Mouse (Mus musculus) retina, postnatal 1 day (tissue): ENCODE data around the gene Ppp1r14b.

ENCODE experiments used
- DNase-seq: peaks from one replicate; pipeline ENCODE4 v3.0.0-alpha.2; 2012

Ppp1r14b gene

DNA sequence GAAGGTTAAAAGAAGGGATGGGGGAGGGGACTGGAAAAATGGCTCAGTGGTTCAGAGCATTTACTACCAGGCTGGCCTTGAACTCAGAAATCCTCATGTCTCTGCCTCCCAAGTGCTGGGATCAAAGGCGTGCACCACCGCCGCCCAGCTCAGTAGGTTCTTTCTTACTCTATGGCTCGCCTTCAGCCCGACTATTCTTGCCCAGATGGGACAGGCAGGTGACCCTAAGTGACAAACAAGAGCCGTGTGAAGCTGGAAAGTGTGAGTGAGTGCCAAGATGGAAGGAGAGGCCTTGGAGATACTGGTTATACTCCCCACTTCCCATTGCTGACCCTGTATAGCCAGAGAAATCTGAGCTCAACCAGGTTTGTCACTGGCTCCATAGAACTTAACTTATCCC is 31.1 kb upstream of the Ppp1r14b start:
- DNase-seq: no peak

DNA sequence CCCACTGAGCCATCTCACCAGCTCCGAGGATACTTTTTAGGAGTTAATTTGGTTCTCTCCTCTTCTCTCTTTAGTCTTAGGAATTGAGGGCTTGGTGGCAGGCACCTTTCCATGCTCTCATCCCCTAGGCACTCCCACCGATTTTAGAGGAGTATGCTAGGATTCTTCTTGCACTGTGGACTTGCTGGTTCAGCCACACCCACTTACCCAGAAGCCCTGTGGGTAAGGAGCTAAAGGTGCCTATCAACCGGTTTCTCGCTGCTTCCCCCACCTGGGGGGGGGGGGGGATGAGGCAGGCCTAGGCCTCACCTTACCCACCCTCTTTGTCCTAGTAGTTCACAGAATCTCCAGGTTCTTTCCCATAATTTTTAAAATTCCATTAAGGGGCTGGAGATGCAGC is 27.0 kb upstream of the Ppp1r14b start:
- DNase-seq: no peak

DNA sequence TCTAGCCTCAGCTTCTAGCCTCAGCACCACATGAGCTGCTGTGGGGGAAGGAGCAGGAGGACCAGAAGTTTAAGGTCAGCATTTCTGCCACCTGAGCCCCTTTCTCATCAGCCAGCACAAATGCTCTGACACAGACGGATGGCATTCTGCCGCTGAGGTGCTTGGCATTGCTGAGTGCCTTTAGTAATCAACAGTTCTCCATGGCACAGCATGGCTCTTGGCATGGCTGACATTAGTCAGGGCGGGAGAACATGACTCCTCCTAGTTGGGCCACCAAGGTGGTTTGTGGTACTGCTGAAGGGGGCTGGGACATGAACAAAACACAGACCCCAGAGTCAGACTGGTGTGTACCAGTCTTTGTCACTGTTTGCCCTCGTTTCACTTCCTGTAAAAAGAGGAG is 26.6 kb upstream of the Ppp1r14b start:
- no peak for DNase-seq

DNA sequence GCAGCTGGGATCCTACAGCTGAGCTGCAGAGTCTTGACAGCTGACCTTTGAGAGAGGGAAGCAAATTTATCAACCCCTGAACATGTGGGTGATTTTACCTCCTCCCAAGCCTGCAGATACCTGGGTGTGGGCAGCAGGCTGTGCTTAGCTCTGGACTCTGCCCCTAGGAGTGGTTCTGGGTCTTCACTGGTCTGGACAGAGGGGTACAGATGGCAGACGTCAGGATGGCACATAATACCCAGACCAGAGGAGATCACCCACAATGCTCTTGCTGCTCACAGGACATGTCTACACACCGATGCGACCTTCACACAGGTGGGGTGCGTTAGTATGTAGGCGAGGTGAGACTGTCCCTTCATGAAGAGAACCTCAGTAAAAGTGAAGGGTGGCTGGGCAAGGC is 25.2 kb upstream of the Ppp1r14b start:
- DNase-seq: no peak

DNA sequence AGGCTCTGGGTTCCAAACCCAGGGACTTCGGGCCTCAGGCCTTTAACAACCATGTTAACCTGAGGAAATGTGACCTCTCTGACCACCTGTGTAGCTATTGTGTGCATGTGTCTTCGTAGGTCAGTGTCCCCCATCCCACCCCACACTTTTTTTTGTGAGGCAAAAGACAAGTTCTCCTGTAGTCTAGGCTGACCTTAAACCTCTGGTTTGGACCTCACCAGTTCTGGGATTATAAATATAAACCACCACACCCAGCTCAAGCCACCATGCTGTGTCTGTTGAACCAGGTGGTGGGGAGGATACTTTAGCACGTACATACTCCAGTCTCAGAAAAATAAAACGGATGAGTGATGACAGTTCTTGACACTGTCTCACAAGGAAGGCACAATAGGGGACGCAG is 24.8 kb upstream of the Ppp1r14b start:
- no peak for DNase-seq

DNA sequence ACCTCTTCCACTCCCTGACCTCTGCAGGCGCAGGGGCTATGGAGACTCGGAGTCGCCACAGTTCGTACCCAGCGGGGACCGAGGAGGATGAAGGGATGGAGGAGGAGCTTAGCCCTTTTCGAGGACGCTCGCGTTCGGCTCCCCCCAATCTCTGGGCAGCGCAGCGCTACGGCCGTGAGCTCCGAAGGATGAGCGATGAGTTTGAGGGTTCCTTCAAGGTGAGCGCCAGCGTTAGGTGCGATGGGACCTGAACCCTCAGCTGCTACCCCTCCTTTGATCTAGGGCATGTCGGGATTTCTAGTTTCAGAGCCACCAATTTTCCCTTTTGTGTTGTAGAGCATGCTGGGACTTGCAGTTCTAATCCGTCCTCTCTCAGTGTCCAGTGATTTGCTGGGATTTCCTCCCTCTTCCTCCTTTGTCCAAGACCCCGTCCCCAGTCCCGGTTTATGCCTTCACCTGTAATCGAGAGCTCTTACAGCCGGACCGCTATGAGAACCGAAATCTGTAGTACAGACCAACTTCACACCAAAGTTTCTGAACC is 24.1 kb upstream of the Ppp1r14b start:
- peak; percentile 83 for DNase-seq

DNA sequence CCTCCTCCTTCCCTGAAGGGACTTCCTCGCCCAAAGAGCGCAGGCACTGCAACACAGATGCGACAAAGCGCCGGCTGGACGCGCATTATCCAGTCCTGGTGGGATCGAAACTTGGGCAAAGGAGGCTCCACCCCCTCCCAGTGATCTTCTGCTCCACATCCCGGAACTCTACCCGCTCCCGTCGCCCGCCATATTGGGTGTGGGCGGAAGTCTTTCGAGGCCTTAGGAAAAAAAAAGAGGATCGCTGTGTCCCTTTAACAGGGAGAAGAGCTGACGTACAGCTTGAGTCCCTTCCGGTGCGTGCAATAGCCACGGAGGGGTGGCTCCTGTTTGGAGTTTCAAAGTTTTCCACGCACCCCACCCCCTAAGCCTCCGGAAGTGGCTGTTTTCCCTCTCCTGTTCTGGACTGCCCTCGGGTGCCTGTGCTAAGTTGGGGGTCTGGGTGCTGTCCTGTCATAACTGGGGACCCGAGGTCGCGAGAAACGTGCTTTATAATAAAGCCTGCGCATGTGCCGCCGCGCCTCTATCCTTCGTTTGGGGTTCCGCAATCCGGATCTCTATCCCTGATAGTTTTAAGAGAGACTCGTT is 23.3 kb upstream of the Ppp1r14b start:
- peak; percentile 97 for DNase-seq

DNA sequence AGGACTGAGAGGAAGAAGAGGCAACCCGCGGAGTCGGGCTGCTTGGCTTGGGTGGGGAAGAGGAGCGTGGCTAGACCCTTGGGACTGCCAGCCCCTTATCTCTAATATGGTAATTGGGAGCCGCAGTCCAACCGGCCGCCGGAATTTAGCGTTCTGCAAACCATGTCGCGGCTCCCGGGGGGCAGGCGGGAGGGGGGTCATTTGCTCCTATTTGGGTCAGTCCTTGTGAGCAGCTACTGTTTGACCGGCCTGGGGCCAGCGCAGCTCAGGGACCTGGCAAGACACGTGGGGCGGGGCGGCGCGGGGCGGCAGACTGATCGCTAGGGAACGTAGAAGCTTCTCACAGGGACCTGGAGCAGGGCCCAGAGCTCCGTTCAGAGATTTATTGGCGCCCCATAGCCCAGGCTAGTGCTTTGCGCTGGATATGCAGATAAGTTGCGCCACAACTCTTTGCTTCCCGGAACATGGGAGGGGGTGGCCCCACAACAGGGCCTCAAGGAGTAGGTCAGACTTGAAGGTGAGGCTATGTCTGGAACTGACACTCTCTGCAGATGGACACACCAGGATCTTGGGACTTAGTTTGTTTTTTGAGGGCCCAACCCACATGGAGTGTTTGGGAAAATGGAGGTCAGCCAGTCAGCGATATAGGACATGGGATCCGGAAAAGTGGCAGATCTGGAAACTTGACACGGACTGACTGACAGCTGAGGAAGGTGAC is 22.6 kb upstream of the Ppp1r14b start:
- DNase-seq: peak; percentile 80

DNA sequence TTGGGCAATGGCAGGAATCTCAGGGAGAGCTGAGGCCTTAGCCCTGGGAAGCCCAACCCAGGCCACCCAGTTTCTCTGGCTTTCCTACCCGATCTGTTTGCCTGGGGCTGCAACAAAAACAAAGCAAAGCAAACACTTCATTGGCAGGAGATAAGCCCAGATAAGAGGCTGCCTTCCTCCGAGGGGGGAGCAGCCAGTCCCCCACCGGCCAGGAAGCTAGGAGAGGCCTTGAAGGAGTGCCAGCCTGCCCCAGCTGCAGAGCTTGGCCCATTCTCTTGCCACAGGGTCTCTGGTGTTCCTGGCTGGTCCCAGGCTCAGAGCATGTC is 22.1 kb upstream of the Ppp1r14b start:
- DNase-seq: no peak

DNA sequence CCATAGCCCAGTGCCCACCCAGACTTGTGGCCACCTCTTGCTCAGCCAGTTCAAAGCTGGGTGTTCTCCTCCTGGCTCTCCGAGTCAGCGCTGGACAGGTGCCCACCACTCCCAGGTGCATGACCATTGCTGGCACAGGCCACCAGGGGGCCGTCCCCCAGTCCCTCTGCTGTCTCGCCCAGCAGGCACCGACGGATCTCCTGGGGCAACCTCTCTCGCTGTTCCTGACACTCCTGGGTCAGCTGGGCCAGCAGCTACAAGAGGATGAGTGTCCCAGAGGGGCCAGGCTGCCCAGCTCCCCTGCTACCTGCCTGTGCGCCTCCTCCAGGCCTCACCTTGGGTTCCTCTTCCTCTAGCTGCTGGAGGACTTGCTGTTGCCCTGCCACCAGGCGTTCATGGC is 20.7 kb upstream of the Ppp1r14b start:
- DNase-seq: peak; percentile 42

DNA sequence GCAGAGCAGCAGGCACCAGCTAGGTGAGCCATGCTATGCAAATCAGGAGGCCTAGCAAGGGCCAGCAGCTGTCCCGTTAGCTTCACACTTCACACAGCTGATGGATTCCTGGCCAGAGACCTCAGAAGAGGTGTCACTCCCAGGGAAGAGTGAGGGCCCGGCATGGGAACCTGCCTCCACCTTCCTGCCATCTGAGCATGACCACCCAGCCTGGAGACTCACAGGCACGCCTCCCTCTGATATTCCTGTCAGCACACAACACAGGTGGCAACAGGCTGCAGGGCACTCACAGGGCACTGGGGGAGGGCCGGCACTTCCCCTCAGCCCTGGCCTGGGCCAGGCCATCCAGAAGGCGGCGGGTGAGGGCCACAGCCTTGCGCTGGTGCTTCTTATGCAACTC is 19.3 kb upstream of the Ppp1r14b start:
- DNase-seq: no peak

DNA sequence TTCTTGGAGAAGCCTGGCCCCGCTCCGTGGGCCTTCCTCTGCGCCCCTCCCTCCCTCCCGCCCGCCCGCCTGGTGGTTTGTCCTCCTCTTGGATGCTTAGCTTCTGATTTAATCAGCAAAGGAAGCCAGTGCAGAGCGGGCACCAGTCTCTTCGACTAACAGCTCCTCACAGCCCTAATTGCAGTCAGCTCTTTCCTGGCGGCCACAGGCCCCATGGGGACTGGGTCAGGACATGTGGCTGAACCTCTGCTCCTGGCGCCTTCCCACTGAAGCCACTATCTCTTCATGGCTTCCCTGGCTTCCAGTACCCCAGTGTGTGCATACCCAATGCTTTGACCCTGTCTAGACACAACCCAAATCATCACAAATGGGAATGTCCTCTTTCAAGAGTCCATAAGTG is 18.3 kb upstream of the Ppp1r14b start:
- no peak for DNase-seq

DNA sequence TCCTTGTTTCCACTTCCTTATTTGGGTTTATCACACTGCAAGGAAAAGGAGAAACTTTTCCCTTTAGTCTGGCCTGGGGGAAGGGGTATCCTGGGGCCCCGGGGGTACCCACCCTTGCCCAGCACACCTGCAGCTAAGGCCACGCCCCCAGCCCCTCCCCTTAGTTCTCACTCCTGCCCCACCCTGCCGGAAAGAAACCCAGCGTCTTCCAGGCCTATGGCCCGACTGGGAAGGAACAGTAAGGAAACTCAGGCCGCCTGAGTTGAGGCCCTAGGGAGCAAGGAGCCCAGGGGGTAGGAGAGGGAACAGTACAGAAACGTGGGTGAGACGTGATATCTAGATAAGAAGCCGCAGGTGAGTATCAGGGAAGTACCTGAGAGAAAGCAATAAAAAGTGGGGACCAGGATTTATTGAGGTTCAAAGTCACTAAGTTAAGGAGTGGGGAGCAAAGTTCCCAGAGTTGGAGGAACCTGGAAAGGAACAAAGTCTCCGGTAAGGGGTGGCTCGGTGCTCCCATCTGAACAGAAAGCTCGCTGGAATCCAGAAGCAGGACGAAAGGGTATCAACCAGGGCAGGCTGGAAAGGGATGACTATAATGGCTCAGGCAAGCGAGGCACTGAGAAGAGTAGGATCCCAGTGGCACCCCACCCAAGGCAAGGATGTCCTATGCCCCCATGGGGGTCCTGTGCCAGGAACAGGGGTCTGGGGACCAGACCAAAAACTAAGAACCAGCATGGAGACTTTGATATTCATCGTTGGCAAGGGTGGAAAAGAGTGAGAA is 6.1 kb upstream of the Ppp1r14b start:
- no peak for DNase-seq

DNA sequence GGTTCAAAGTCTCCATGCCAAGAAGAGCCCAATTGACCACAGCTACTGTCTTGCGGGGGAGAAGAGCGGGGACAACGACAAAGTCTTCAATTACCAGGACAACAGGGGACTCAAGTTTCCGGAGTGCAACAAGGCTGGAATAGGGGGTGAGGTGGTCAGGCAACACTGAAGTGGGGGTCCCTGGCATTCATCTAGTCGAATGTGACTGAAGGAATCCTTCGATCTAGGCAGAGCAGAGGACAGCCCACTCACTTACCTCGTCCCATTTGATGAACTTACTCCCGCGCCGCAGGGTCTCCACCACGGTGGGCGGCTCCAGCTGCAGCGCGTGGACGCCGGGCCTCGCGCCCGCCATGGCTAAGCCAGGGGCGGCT is 5.5 kb upstream of the Ppp1r14b start:
- DNase-seq: no peak

DNA sequence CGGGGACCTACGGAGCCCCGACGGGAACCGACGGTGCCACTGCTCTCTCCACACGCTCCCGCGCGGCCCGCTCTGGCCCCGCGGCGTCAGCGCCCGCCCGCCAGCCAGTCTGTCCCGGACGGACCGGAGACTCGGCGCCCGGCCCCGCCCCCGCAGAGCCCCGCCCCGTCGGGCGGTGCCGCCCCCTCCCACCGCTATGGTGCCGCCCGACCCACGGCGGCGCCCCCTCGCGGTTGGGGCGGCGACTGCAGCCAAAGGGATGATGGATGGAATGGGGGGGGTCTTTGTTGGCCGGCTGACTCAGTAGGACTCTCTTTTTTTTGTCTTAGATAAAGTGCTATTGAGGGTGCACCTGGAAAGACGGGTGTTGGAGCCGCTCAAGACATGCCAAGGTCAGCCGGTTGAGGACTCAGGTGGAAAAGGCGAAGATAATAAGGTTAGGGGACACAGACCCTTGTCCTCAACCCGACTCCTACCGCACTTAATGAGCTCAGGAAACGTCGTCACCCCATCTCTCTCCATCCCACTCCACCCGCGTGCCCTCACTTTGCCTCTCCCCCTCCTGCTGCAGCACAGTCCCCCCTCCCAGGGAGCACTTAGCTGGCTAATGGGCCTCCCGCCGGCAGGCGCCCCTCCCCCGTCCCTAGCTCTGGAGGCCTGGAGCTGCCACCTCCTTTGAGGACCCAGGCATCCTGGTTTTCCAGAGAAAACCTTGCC is 4.9 kb upstream of the Ppp1r14b start:
- peak; percentile 78 for DNase-seq

DNA sequence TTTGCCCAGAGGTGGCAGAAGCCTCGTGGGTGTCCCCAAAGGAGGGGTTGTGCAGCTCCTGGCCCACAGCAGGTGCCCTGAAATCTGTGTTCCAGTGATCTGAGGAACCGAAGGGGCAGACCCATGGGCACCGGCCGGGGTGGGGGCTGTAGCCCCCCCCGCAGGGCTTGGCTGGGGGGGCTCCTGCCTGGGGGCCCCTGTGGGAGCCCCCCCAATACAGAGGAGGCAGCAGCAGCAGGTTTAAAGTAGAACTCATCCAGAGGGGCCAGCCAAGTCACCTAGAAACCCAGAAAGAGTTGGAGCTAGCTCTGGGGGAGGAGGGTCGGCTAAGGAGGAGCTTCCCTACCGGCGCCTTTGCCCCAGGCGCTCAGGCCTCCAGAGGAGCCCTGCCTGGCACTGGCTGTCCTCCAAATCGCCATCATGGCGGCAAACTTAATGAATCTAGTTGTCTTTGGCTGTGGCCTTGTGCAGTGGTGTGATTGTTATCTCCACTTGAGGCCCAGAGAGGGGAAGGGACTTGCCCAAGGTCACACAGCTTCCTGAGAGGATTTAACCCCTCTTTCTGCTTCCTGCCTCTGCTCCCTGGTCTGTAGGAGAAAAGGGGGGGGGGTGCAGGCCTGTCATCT is 4.2 kb upstream of the Ppp1r14b start:
- DNase-seq: peak; percentile 48

DNA sequence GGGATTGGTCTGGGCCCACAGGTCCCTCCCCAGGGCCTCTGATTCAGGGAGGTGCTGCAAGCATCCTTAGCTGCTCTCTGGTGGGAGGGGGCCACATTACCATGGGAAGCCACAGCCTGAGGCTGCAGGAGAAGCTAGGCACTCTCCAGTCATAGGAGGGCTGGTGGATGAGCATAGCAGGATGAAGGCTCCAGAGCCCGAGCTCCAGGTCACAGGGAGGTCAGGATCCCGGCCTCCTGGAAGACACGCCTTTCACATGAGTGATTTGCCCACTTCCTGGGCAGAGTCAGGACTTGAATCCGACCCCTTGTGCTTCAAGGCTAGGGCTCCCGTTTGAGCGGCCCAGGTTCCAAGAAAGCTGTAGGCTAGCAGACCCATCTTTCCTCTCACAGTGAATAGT is 3.1 kb upstream of the Ppp1r14b start:
- DNase-seq: no peak

DNA sequence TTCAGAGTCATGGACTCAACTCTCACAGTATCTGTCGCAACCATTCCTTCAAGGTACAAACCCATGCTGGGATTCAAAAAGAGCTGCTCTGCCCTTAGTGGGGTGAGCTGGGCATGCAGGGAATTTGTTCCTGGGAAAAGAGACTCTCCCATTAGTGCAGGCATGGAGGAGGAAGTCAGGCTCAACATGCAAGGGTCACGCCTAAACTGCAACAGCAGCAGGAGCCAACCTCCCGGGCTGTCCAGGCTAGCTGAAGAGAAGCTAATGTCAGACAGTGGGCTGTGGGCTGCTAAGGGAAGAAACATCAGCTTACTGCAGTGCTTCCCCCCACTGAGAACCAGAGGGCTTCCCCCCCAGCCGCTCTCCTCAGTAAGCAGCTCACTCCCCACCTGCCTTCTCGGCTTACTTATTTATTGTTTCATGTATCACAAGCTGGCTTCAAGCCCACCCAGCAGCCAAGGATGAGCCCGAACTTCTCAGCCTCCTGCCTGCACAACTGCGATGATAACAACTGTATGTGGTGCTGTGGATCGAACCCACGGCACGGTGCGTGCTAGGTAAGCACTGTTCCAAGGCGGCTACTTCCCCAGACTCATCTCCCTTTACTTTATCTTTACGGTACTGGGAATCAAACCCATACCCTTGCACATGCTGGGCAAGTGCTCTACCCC is 2.4 kb upstream of the Ppp1r14b start:
- no peak for DNase-seq

DNA sequence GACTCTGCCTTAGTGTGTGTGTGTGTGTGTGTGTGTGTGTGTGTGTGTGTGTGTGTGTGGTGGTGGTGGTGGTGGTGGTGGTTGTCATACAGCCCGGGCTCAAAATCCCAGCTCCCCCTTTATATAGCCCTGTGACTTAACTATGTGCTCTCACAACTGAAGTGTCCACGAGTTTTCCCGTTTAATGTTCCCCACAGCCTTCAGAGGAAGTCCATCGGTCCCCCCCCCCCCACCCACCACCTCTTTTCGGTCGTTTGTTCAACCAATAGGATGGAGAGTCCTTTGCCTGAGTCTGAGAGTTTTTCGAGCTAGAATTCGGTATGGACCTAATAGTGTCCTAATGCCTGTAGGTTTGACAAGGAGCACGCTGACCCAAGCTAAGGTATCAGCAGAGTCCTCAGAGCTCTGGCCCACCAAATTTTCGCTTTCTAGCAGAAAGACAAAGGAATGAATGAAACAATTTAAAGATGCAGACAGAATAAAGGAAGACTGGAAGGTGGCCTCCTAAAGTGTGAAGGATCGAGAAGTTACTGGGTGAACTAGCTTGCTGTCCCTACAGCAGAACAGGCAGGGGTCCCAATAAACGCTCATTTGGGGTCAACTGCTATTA is 1.1 kb upstream of the Ppp1r14b start:
- no peak for DNase-seq

DNA sequence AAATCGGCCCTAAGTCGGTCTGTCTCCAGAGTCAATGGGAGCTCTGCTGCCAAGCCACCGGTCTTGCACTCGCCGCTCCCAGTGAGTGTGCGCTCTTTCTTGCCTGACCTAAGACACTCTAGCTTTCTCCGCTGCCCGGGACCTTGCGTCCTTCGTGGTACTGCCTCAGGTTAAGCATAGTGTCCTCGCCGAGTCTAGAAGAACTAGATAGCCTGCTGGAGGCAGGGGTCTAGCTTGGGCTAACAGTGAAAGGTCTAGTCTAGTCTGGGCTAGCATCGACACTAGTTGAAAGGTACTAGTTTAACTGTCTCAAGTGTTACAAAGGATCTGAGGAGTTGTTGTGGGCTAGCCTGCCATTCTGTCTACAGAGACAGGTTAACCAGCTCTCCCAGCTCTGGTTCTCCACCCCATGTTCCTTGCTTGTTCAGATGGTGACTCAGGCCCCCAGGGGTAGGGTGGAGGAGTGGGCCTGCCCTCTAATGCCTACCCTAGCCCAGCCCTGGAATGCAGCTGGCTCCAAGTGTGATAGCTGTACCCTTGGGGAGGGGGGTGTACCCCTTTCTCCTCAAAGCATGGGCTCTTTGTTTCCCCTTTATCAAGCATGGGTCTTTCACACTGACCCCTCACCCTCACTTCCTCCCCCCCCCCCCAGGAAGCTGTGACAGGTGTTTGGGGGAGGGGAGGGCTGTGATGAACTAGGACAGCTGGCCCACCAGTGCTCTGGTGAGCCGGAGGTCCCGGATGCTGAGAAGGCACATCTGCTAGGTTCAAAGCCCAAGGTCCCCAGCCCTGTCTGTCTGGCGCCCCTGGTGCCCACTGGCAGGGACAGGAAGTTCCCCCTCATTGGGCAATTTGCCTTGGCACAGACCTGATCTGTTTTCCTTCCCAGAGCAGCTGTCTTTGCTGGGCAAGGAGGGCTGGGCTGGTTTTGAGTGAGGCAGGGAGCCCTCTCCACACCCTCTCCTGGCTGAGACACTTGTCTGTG is 1.1 kb downstream of the Ppp1r14b start, which contains the start of gene Plcb3:
Plcb3 (minus strand) TSS at position 934 of the 985 bp plus-strand sequence.
- peak; percentile 94 for DNase-seq
